Mouse (Mus musculus) neural tube, embryonic 13.5 days (tissue): ENCODE data around the gene Dmrt2. TPM values are rescaled to one million over a fixed set of nuclear protein-coding genes. Genes with fewer than 3 reads are reported as not detected.

Source experiments
- ATAC-seq: fragments of 200-750 bp; cut with Nextera tagmentation; 2 replicates; pipeline ENCODE4 v1.8.0; 2017; ENCODE audit warnings: low read depth, mild to moderate bottlenecking, moderate TSS enrichment, moderate library complexity
- H3K27ac ChIP-seq: fragments of 300-500 bp; sonication (generic); replicated peaks from 2 replicates; pipeline ENCODE4 v1.5.1; 2015; ENCODE audit warnings: moderate library complexity, mild to moderate bottlenecking, inconsistent platforms
- H3K27me3 ChIP-seq: fragments of 300-500 bp; sonication (generic); 2 replicates; pipeline ENCODE4 v1.6.1; 2015; ENCODE audit warnings: mild to moderate bottlenecking, inconsistent platforms
- H3K36me3 ChIP-seq: fragments of 300-500 bp; sonication (generic); 2 replicates; pipeline ENCODE4 v1.6.1; 2015; ENCODE audit warnings: mild to moderate bottlenecking, inconsistent platforms
- H3K4me1 ChIP-seq: fragments of 300-500 bp; sonication (generic); replicated peaks from 2 replicates; pipeline ENCODE4 v1.6.1; 2015; ENCODE audit warnings: inconsistent platforms
- H3K4me2 ChIP-seq: fragments of 300-500 bp; sonication (generic); 2 replicates; pipeline ENCODE4 v1.6.1; 2015; ENCODE audit warnings: inconsistent platforms, mild to moderate bottlenecking, moderate library complexity
- H3K4me3 ChIP-seq: fragments of 300-500 bp; sonication (generic); 2 replicates; pipeline ENCODE4 v1.5.1; 2015; ENCODE audit warnings: mild to moderate bottlenecking, inconsistent platforms
- H3K9ac ChIP-seq: fragments of 300-500 bp; sonication (generic); 2 replicates; pipeline ENCODE4 v1.6.1; 2015; ENCODE audit warnings: moderate library complexity, mild to moderate bottlenecking, inconsistent platforms
- H3K9me3 ChIP-seq: fragments of 300-500 bp; sonication (generic); 2 replicates; pipeline ENCODE4 v1.6.1; 2016; ENCODE audit warnings: inconsistent platforms
- WGBS: fragments of 180-500 bp; shearing (Covaris S2); methylation state at CpG from one replicate; pipeline ENCODE4 v1.1.7; 2015; 5-methylcytosine and 5-hydroxymethylcytosine counted together
- polyA plus RNA-seq: library from polyadenylated mRNA; unstranded; fragments of >200 nt; fragmentation: Nextera tagmentation; extraction: Ambion mirVana; gene quantifications from 2 replicates; pipeline ENCODE4 v1.2.1, GENCODE M21; 2015

The Dmrt2 gene
- 0.33 and 2.8 TPM in 2 replicates for polyA plus RNA-seq

DNA sequence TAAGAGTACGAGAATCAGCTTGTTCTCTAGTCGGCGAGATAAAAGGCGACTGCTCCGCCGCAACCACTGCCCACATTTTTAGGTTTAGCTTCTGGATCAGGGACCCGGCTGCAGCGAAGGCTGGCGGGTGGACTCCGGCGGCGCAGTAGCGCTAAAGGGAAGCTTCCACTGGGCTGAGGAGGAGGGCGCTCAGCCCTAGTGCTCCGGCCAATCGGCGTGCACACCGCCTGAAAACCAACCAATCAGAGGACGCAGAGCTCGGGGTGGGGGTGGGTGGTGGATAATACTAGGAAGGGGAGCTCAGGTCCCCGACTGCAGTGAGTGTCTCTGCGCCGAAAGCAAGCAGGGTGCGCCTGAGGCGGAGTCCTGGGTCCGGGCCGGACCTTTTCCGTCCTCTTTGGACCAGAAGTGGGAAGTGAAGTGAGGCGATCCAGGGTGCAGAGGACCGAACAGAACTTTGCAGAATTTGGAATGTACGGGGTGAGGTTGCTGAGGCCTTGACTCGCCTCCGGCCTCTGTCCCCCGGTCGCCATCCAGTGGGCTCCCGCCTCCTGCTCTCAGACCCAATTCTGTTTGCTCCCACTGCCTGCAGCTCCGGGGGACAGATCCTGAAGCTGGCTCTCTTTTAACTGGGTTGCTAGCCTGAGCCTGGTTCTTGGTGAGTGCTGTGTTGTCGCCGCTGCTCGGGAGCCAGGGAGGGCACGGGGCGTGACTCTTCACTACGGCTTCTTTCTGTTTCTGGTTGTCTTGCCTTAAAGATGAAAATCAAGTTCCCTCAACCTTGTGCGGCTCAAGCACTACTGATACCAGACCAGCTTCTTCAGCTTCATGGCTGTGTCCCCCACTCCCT, at the start of gene Dmrt2:
Gene Dmrt2, plus strand, starts transcription at position 311 of the 850 bp plus-strand sequence.
- Histone ChIP-seq H3K36me3 (no peaks in the 10 kb centered on the region), H3K9ac (0 out of 2 replicates have a peak within 1 kb of the TSS, but pooled peaks have one; percentile 34), H3K4me2 (peak within 1 kb of the TSS; percentile 61), H3K27me3 (peaks cover 100% of the 10 kb centered on the region), H3K4me1 (peaks cover 24% of the 10 kb centered on the region), H3K27ac (no peak within 1 kb of the TSS), H3K4me3 (peak within 1 kb of the TSS; percentile 36), H3K9me3 (no peaks in the 10 kb centered on the region)
- WGBS = under 1% methylated on average over 44 of the region's 44 CpGs
- ATAC-seq = peak; percentile 96

DNA sequence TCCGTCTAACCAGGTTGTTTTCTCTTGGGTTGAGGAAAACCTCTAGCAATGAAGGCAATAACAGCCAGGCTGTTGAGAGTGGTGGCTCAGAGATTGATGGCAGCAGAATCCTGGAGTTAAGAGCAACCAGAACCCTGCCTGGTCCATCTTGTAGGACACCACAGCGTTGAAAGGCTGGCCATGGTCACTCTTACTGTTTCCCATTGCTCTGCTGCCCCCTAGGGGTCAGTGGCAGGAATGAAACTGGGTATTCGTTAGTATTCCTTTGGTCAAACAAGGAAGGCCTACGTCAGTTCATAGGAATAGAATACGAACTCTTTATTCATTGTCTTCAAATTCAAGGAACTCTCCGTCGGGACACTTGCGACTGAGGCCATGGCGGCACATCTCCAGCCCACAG, 43.7 kb upstream of the Dmrt2 start:
- Histone ChIP-seq H3K9me3 (no peaks in the 10 kb centered on the region), H3K4me1 (no peaks in the 10 kb centered on the region), H3K9ac (no peak overlapping the region), H3K27ac (no peak overlapping the region), H3K4me3 (no peak overlapping the region), H3K4me2 (no peak overlapping the region), H3K36me3 (no peaks in the 10 kb centered on the region), H3K27me3 (peaks cover 68% of the 10 kb centered on the region)
- ATAC-seq = peak; percentile 53; the same call in 1 of the 2 replicates
- 13% methylated on average over 9 of the region's 9 CpGs for WGBS

DNA sequence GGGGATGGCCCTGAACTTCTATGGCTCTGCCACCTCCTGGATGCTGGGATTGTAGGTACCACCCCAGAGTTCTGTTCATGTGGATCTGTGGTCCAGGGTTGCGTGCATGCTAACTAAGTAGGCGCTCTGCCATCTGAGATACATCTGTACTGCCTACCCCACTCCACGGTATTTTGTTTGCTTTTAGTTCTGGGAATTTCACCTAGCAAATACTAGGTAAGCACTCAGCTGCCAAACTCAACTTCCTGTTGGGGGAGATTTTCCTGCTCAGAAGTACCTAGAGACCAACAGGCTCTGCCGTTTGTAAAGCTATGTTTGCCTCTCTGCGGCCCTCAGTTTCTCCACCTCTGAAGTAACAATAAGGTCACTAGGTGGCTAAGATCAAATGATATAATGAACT, 37.1 kb upstream of the Dmrt2 start:
- WGBS = 88% methylated on average over 5 of the region's 5 CpGs
- Histone ChIP-seq H3K4me3 (no peak overlapping the region), H3K36me3 (no peaks in the 10 kb centered on the region), H3K4me2 (peak overlapping the region; percentile 56; the same call in 1 of the 2 replicates), H3K27me3 (peaks cover 19% of the 10 kb centered on the region), H3K9ac (no peak overlapping the region), H3K4me1 (0 out of 2 replicates have a peak, but pooled peaks cover 4% of the 10 kb centered on the region), H3K9me3 (no peaks in the 10 kb centered on the region), H3K27ac (no peak overlapping the region)
- no peak for ATAC-seq

- Histone ChIP-seq H3K4me2 (peak overlapping the region; percentile 56), H3K4me1 (0 out of 2 replicates have a peak, but pooled peaks cover 4% of the 10 kb centered on the region), H3K9me3 (no peaks in the 10 kb centered on the region), H3K36me3 (no peaks in the 10 kb centered on the region), H3K9ac (peak overlapping the region; percentile 62), H3K4me3 (peak overlapping the region; percentile 35), H3K27ac (no peak overlapping the region), H3K27me3 (peaks cover 12% of the 10 kb centered on the region)
- 11% methylated on average over 22 of the region's 22 CpGs for WGBS
- peak; percentile 84 for ATAC-seq
Measured at GRCm38 (mm10) chr19:25635622-25636244, 36.5 kb upstream of the Dmrt2 start.

- Histone ChIP-seq H3K27ac (no peak overlapping the region), H3K36me3 (no peaks in the 10 kb centered on the region), H3K4me3 (no peak overlapping the region), H3K9ac (no peak overlapping the region), H3K4me1 (0 out of 2 replicates have a peak, but pooled peaks cover 4% of the 10 kb centered on the region), H3K4me2 (no peak overlapping the region), H3K9me3 (no peaks in the 10 kb centered on the region), H3K27me3 (peaks cover 9% of the 10 kb centered on the region)
- WGBS = 81% methylated on average over 11 of the region's 11 CpGs
- no peak for ATAC-seq
Measured at GRCm38 (mm10) chr19:25638766-25639361, 33.3 kb upstream of the Dmrt2 start.

DNA sequence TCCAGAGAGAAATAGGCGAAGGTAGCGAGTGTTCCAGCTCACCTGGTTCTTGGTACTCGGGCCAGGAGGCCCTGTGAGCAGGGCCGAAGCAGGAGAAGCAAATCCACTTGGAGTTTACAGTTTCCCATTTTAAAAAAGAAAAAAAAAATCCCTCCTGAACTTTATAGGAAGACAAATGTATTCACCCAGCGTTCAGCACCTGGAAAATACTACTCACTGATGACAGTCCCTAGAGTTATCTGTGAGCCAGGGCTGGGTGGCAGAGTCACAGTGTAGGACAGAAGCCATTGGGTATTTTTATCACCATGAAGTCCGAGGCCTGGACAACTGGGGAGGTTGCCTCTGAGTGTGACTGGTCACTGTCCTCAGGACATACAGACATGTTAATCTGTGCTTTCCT, 30.4 kb upstream of the Dmrt2 start:
- H3K36me3 ChIP-seq = no peaks in the 10 kb centered on the region
- no peak for ATAC-seq
- H3K4me2 ChIP-seq = no peak overlapping the region
- H3K9ac ChIP-seq = no peak overlapping the region
- no peak overlapping the region for H3K4me3 ChIP-seq
- no peak overlapping the region for H3K27ac ChIP-seq
- no peaks in the 10 kb centered on the region for H3K9me3 ChIP-seq
- H3K4me1 ChIP-seq = no peaks in the 10 kb centered on the region
- H3K27me3 ChIP-seq = peaks cover 9% of the 10 kb centered on the region
- WGBS = 87% methylated on average over 6 of the region's 6 CpGs

DNA sequence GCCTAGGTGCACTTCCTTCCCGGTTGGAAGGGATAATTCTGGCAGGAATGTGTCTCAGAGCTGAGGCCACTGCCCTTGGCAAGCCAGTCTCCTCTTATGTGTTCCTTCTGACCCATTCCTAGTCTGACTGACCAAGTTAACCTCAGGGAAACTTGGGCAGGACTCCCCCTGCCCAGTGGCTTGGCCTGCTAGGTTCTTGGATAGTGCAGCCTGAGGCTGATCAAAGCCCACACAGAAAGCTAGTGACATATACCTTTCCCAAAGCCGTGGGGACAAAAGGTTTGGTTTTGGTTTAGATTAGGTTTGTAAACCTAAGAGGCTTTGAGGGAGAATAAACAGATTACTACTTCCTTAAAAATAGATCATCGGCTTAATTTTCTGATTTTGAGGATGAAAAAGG, 25.1 kb upstream of the Dmrt2 start:
- no peak overlapping the region for H3K4me3 ChIP-seq
- H3K36me3 ChIP-seq = no peaks in the 10 kb centered on the region
- no peak overlapping the region for H3K9ac ChIP-seq
- no peak overlapping the region for H3K4me2 ChIP-seq
- no peak overlapping the region for H3K27ac ChIP-seq
- H3K9me3 ChIP-seq = no peaks in the 10 kb centered on the region
- no peaks in the 10 kb centered on the region for H3K4me1 ChIP-seq
- H3K27me3 ChIP-seq = no peaks in the 10 kb centered on the region
- WGBS = 77% methylated on average over 3 of the region's 3 CpGs
- no peak for ATAC-seq

- Histone ChIP-seq H3K9ac (no peak overlapping the region), H3K4me2 (no peak overlapping the region)
- ATAC-seq = no peak
Measured at GRCm38 (mm10) chr19:25648701-25649100, 23.5 kb upstream of the Dmrt2 start.

DNA sequence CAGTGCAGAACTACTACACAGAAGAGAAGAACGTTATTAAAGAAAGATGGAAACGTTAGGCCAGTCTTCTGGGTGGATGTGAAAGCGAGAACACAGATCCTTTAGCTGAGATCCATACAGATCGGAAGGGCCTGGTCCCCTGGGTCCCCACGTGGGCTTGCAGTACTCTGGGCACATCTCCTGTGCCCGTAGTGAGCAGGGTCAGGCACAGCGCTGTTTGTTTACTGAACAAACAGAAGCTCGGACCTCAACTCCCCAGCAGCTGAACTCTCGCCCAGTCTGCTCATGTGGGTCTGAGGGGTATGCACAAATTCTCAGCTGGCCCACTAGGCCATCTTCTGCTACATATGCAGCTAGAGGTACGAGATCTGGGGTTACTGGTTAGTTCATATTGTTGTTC, 21.7 kb upstream of the Dmrt2 start:
- peaks cover 2% of the 10 kb centered on the region; the same call in 1 of the 2 replicates for H3K27me3 ChIP-seq
- H3K36me3 ChIP-seq = no peaks in the 10 kb centered on the region
- ATAC-seq = no peak
- H3K27ac ChIP-seq = no peak overlapping the region
- 75% methylated on average over 10 of the region's 10 CpGs for WGBS
- H3K9ac ChIP-seq = no peak overlapping the region
- H3K4me1 ChIP-seq = peaks cover 10% of the 10 kb centered on the region; the same call in 1 of the 2 replicates
- no peaks in the 10 kb centered on the region for H3K9me3 ChIP-seq
- H3K4me3 ChIP-seq = no peak overlapping the region
- no peak overlapping the region for H3K4me2 ChIP-seq

More at GRCm38 (mm10) chr19:25648701-25649100, 23.5 kb upstream of the Dmrt2 start:
- Histone ChIP-seq H3K4me3 (no peak overlapping the region), H3K36me3 (no peaks in the 10 kb centered on the region), H3K4me1 (no peaks in the 10 kb centered on the region), H3K27me3 (no peaks in the 10 kb centered on the region), H3K9me3 (no peaks in the 10 kb centered on the region), H3K27ac (no peak overlapping the region)
- 79% methylated on average over 4 of the region's 4 CpGs for WGBS

DNA sequence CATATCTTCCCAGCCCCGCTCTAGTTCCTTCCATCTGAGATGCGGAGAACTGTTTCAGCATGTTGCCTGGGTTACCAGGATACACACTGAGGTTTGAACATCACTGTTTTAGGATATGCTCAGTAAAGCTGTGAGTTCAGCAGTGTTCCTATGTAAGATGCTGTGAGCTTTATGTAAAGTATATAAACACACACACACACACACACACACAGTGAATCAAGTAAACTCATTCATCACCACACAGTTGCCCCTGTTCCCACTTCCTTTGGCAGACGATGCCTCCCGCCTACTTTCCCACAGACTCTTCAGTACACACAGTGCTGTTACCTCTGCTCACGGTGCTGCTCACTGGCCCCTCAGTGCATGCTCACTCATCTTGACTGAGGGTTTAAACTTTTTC, 19.7 kb upstream of the Dmrt2 start:
- H3K27me3 ChIP-seq = peaks cover 9% of the 10 kb centered on the region; the same call in 1 of the 2 replicates
- no peak overlapping the region for H3K4me3 ChIP-seq
- no peak overlapping the region for H3K9ac ChIP-seq
- WGBS = 74% methylated on average over 5 of the region's 5 CpGs
- no peak for ATAC-seq
- no peaks in the 10 kb centered on the region for H3K9me3 ChIP-seq
- peaks cover 10% of the 10 kb centered on the region; the same call in 1 of the 2 replicates for H3K4me1 ChIP-seq
- H3K4me2 ChIP-seq = no peak overlapping the region
- H3K36me3 ChIP-seq = no peaks in the 10 kb centered on the region
- no peak overlapping the region for H3K27ac ChIP-seq

GRCm38 (mm10) chr19:25654034-25654749, 18.0 kb upstream of the Dmrt2 start:
- no peaks in the 10 kb centered on the region for H3K36me3 ChIP-seq
- H3K9me3 ChIP-seq = no peaks in the 10 kb centered on the region
- ATAC-seq = peak; percentile 40; the same call in 1 of the 2 replicates
- H3K27ac ChIP-seq = no peak overlapping the region
- WGBS = 56% methylated on average over 12 of the region's 12 CpGs
- no peak overlapping the region for H3K4me2 ChIP-seq
- peaks cover 10% of the 10 kb centered on the region; the same call in 1 of the 2 replicates for H3K4me1 ChIP-seq
- H3K27me3 ChIP-seq = peaks cover 12% of the 10 kb centered on the region; the same call in 1 of the 2 replicates
- H3K9ac ChIP-seq = no peak overlapping the region
- no peak overlapping the region for H3K4me3 ChIP-seq
